Mouse (Mus musculus) midbrain, embryonic 16.5 days (tissue): Measurements from ENCODE around the gene Hoxa13. TPM values are rescaled to one million over a fixed set of nuclear protein-coding genes. Genes with fewer than 3 reads are reported as not detected.

ENCODE experiments used
- ATAC-seq: fragments of 200-750 bp; cut with Nextera tagmentation; 2 replicates; pipeline ENCODE4 v1.8.0; 2017; ENCODE audit warnings: moderate TSS enrichment
- H3K27ac ChIP-seq: fragments of 300-500 bp; sonication (generic); 2 replicates; pipeline ENCODE4 v1.5.1; 2014; ENCODE audit warnings: mild to moderate bottlenecking, low read length, mixed read lengths
- H3K27me3 ChIP-seq: fragments of 300-500 bp; sonication (generic); 2 replicates; pipeline ENCODE4 v1.6.1; 2014; ENCODE audit warnings: low read depth, low read length, mixed read lengths; ENCODE audit not compliant: control insufficient read depth, insufficient read depth
- H3K36me3 ChIP-seq: fragments of 300-500 bp; sonication (generic); 2 replicates; pipeline ENCODE4 v1.6.1; 2014; ENCODE audit warnings: mild to moderate bottlenecking, low read length, moderate library complexity, mixed read lengths; ENCODE audit not compliant: control insufficient read depth, insufficient read depth
- H3K4me1 ChIP-seq: fragments of 300-500 bp; sonication (generic); 2 replicates; pipeline ENCODE4 v1.6.1; 2014; ENCODE audit warnings: mild to moderate bottlenecking, low read length, mixed read lengths; ENCODE audit not compliant: control insufficient read depth, insufficient read depth
- H3K4me2 ChIP-seq: fragments of 300-500 bp; sonication (generic); 2 replicates; pipeline ENCODE4 v1.6.1; 2014; ENCODE audit warnings: mild to moderate bottlenecking, low read length, mixed read lengths
- H3K4me3 ChIP-seq: fragments of 300-500 bp; sonication (generic); 2 replicates; pipeline ENCODE4 v1.5.1; 2014; ENCODE audit warnings: low read depth, mild to moderate bottlenecking, low read length, moderate library complexity, mixed read lengths
- H3K9ac ChIP-seq: fragments of 300-500 bp; sonication (generic); 2 replicates; pipeline ENCODE4 v1.6.1; 2014; ENCODE audit warnings: low read depth, low read length, mixed read lengths
- H3K9me3 ChIP-seq: fragments of 300-500 bp; sonication (generic); replicated peaks from 2 replicates; pipeline ENCODE4 v1.6.1; 2014; ENCODE audit warnings: mild to moderate bottlenecking, low read length, mixed read lengths; ENCODE audit not compliant: control insufficient read depth, poor library complexity, severe bottlenecking
- WGBS: fragments of 180-500 bp; shearing (Covaris S2); extraction: QIAGEN DNeasy Blood & Tissue Kit; methylation state at CpG from one replicate; pipeline ENCODE4 v1.1.7; 2014; 5-methylcytosine and 5-hydroxymethylcytosine counted together
- polyA plus RNA-seq: library from polyadenylated mRNA; unstranded; fragments of >200 nt; fragmentation: Nextera tagmentation; extraction: Ambion mirVana; gene quantifications from 2 replicates; pipeline ENCODE4 v1.2.1, GENCODE M21; 2015

The Hoxa13 gene
- polyA plus RNA-seq, 1 experiment from 2014 or later, result not detected

- no peak overlapping the region for H3K4me2 ChIP-seq
- no peak overlapping the region; the same call in 1 of the 2 replicates for H3K4me3 ChIP-seq
- 0% methylated on average over 25 of the region's 25 CpGs for WGBS
- no peak overlapping the region for H3K27ac ChIP-seq
- no peaks in the 10 kb centered on the region for H3K9me3 ChIP-seq
- H3K27me3 ChIP-seq, result peaks cover 87% of the 10 kb centered on the region
- H3K9ac ChIP-seq, result no peak overlapping the region
- H3K4me1 ChIP-seq, result peaks cover 3% of the 10 kb centered on the region; the same call in 1 of the 2 replicates
- no peak for ATAC-seq
- no peaks in the 10 kb centered on the region for H3K36me3 ChIP-seq
Measured at GRCm38 (mm10) chr6:52217459-52217768, 43.3 kb downstream of the Hoxa13 start.

- no peak overlapping the region for H3K27ac ChIP-seq
- peaks cover 3% of the 10 kb centered on the region; the same call in 1 of the 2 replicates for H3K4me1 ChIP-seq
- 2% methylated on average over 60 of the region's 60 CpGs for WGBS
- no peak overlapping the region for H3K4me2 ChIP-seq
- H3K9me3 ChIP-seq, result no peaks in the 10 kb centered on the region
- no peak overlapping the region; the same call in 1 of the 2 replicates for H3K4me3 ChIP-seq
- no peaks in the 10 kb centered on the region for H3K36me3 ChIP-seq
- ATAC-seq, result no peak
- H3K9ac ChIP-seq, result no peak overlapping the region
- peaks cover 87% of the 10 kb centered on the region for H3K27me3 ChIP-seq
Measured at GRCm38 (mm10) chr6:52216691-52217458, 43.8 kb downstream of the Hoxa13 start.

GRCm38 (mm10) chr6:52215771-52216535 is 44.7 kb downstream of the Hoxa13 start:
- H3K27ac ChIP-seq, result no peak overlapping the region
- H3K9ac ChIP-seq, result no peak overlapping the region
- no peak overlapping the region for H3K4me2 ChIP-seq
- H3K4me3 ChIP-seq, result no peak overlapping the region
- H3K36me3 ChIP-seq, result no peaks in the 10 kb centered on the region
- WGBS, result 4% methylated on average over 30 of the region's 30 CpGs
- peaks cover 2% of the 10 kb centered on the region; the same call in 1 of the 2 replicates for H3K4me1 ChIP-seq
- peaks cover 91% of the 10 kb centered on the region for H3K27me3 ChIP-seq
- no peak for ATAC-seq
- no peaks in the 10 kb centered on the region for H3K9me3 ChIP-seq

DNA sequence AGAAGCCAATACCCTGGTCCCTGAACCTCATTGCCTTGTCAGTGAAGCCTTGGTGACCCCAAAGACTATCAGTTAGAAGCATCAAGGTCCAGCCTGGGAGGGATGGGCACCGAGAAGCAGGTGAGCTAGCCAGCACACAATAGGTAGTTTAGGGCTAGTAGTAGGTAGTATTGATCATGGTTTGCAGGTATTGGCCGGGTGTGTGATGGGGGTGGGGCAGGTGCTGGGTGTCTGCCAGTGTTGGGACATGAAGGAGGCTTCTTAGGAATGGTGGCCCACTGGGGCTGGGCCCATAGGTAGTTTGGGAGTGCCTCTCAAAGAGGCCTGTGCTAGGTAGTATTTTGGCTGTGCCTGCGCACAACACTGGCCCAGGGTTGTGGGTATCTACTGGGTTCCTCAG is 45.6 kb downstream of the Hoxa13 start:
- no peaks in the 10 kb centered on the region for H3K36me3 ChIP-seq
- no peak overlapping the region for H3K27ac ChIP-seq
- H3K4me1 ChIP-seq, result peaks cover 2% of the 10 kb centered on the region; the same call in 1 of the 2 replicates
- no peak for ATAC-seq
- H3K9me3 ChIP-seq, result no peaks in the 10 kb centered on the region
- H3K4me3 ChIP-seq, result no peak overlapping the region
- no peak overlapping the region for H3K4me2 ChIP-seq
- H3K27me3 ChIP-seq, result peaks cover 88% of the 10 kb centered on the region
- H3K9ac ChIP-seq, result no peak overlapping the region
- WGBS, result 9% methylated on average over 3 of the region's 3 CpGs

DNA sequence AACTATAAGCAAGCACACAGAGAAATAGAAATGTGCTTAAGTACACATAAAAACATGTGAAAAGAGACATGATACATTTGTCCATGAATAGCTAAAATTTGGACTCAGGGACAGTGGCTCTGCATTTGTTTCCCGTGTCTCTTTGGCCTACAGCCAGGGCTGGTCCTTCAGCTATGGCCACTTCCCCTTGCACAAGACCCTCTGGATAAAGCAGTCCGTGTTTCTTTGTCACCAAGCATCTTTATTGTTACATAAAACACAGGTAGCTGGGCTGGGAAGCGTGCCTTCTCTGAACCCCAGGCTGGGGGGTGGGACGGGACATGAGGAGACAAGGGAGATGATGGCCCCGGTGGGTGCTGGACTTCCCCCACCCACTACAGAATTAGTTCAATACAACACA is 46.4 kb downstream of the Hoxa13 start:
- H3K27me3 ChIP-seq, result peaks cover 88% of the 10 kb centered on the region
- H3K4me1 ChIP-seq, result peaks cover 2% of the 10 kb centered on the region; the same call in 1 of the 2 replicates
- H3K36me3 ChIP-seq, result no peaks in the 10 kb centered on the region
- ATAC-seq, result no peak
- no peak overlapping the region for H3K27ac ChIP-seq
- H3K4me3 ChIP-seq, result no peak overlapping the region
- 12% methylated on average over 5 of the region's 5 CpGs for WGBS
- H3K9me3 ChIP-seq, result no peaks in the 10 kb centered on the region
- H3K4me2 ChIP-seq, result no peak overlapping the region
- no peak overlapping the region for H3K9ac ChIP-seq

DNA sequence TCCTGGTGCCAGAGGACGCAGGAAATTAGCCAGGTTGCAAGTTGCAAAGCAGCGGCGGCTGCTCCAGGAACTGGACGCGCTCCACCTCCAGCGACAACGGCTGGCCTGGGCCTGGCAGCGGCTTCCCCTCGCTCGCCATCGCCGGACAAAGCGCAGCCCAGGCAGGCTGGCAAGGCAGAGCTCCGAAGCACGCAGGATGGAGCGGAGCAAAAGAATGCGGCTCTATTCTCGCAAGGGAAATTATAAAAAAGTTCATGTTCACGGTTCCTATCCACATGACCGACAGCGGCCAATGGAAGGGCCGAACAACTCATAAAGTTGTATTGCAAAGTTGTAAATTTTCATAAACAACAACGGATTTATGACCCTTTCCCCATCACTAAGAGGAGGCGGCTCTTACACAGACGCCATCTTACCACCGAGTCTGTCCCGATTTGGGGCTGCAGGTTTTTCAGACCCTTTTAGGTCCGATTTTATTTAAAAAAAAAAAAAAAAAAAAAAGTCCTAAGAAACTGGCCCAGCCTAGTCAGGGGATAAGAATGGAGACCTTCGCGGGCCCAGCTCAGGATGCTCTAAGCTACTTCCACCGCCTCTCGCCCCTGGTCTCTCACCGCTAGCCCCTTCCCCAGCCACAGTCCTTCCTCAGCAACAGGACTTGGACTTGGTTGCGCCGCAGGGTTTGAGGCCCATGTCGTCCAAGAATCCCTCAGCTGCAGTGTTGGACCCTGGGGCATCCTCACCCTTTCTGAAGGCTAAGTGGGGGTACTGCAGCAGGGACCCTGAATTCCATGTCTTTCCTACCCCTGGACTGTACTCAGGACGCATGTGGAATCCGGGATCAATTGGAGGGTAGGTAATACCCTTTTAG is 47.3 kb downstream of the Hoxa13 start, which contains the start of the genes Hoxa3 and Gm28308:
Gene Hoxa3 (minus strand): TSS at position 218 of the 868 bp plus-strand sequence.
Gene Gm28308 (minus strand): TSS at position 221 of the 868 bp plus-strand sequence.
- H3K4me1 ChIP-seq, result peaks cover 2% of the 10 kb centered on the region; the same call in 1 of the 2 replicates
- no peak within 1 kb of the TSS for H3K27ac ChIP-seq
- no peak within 1 kb of the TSS for H3K4me3 ChIP-seq
- WGBS, result 3% methylated on average over 38 of the region's 38 CpGs
- H3K27me3 ChIP-seq, result peaks cover 86% of the 10 kb centered on the region
- H3K4me2 ChIP-seq, result no peak within 1 kb of the TSS
- H3K9ac ChIP-seq, result no peak within 1 kb of the TSS
- ATAC-seq, result no peak
- no peaks in the 10 kb centered on the region for H3K9me3 ChIP-seq
- no peaks in the 10 kb centered on the region for H3K36me3 ChIP-seq

- Histone ChIP-seq H3K9ac (no peak overlapping the region), H3K36me3 (no peaks in the 10 kb centered on the region), H3K4me3 (no peak overlapping the region), H3K27ac (no peak overlapping the region), H3K27me3 (peaks cover 83% of the 10 kb centered on the region), H3K9me3 (no peaks in the 10 kb centered on the region), H3K4me2 (no peak overlapping the region), H3K4me1 (peaks cover 2% of the 10 kb centered on the region; the same call in 1 of the 2 replicates)
- no peak for ATAC-seq
- WGBS, result 2% methylated on average over 21 of the region's 22 CpGs
Measured at GRCm38 (mm10) chr6:52212556-52213118, 48.0 kb downstream of the Hoxa13 start.

DNA sequence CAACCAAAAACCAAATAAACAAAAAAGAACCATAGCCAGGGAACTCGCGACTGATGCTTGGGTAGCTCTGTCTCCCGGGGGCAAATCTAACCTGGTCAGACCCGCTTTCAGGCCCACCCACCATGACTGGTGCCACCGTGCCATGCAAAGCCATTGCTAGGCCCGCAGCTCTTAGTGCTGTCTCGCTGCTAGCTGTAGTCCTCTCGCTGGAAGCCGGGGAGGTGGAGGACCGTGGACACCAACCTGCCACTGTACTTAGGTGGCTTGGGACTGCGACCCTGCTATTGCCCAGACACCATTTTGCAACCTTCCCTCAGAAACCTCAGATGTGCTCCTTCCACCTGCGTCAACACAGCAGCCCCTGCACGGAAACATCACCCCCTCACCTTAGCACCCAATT is 48.7 kb downstream of the Hoxa13 start:
- Histone ChIP-seq H3K4me3 (no peak overlapping the region), H3K4me1 (peaks cover 2% of the 10 kb centered on the region; the same call in 1 of the 2 replicates), H3K27ac (no peak overlapping the region), H3K9ac (no peak overlapping the region), H3K27me3 (peaks cover 87% of the 10 kb centered on the region), H3K9me3 (no peaks in the 10 kb centered on the region), H3K4me2 (no peak overlapping the region), H3K36me3 (no peaks in the 10 kb centered on the region)
- WGBS, result 6% methylated on average over 13 of the region's 13 CpGs
- no peak for ATAC-seq
